Mouse (Mus musculus): ENCODE data around the gene Zfp668. TPM values are rescaled to one million over a fixed set of nuclear protein-coding genes. Genes with fewer than 3 reads are reported as not detected.
"Not testable (repeated sequence)": the region's sequence is repeated elsewhere in the genome, so short reads cannot be mapped to it uniquely, and the experiment has no call there.

The Zfp668 gene
- polyA plus RNA-seq, 1 experiment from 2014 or later, result 39.9 TPM

DNA sequence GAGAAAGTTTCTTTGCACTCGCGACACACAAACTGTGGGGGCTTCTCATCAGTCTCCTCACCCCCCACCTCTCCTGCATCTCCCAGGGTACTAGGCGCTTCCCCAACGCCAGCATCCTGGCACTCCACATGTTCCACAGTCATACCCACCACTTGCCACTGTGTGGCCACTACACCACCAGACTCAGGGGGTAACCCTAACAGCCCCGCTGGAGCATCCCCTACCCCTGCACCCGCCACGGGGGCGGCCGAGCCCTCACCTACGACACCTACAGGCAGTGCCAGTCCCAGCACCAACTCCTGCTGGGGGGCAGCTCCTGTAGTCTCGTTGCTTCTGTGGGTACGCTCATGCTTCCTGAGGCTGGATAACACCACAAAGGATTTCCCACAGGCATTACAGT is 10.2 kb downstream of the Zfp668 start:
- H3K4me1 ChIP-seq, result no peaks in the 10 kb centered on the region
- 95% methylated on average over 12 of the region's 12 CpGs for WGBS
- H3K36me3 ChIP-seq (replicated peaks), result peaks cover 78% of the 10 kb centered on the region
- no peak overlapping the region for H3K27ac ChIP-seq
- no peaks in the 10 kb centered on the region for H3K27me3 ChIP-seq (ENCODE audit: poor library complexity, severe bottlenecking)
- no peak for DNase-seq (ENCODE audit: extremely low spot score, low spot score)
- no peaks in the 10 kb centered on the region for H3K9me3 ChIP-seq
- 0 out of 2 replicates have a peak overlapping the region, but pooled peaks have one; percentile 2 for H3K4me3 ChIP-seq

DNA sequence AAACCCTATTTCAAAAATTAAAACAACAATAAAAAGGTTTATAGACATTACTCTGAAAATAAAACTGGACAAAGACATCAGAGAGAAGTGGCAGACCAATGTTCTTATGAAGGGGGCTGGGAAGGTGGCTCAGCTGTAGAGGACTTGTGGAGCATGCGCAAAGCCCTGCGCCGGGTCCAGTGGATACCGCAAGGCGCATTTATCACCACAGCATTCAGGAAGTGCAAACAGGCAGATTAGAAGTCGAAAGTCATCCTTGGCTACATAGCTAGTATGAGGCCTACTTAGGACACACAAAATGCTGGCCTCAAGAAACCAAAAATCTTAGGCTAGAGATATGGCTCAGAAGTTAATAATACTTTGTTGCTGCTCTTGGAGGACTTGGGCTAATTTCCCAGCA is 18.4 kb downstream of the Zfp668 start:
- Histone ChIP-seq H3K9me3 (no peaks in the 10 kb centered on the region), H3K27me3 (ENCODE audit: poor library complexity, severe bottlenecking) (no peaks in the 10 kb centered on the region), H3K4me3 (no peak overlapping the region), H3K27ac (no peak overlapping the region), H3K4me1 (no peaks in the 10 kb centered on the region), H3K36me3 (replicated peaks) (peaks cover 5% of the 10 kb centered on the region)
- no peak for DNase-seq (ENCODE audit: extremely low spot score, low spot score)
- WGBS, result 90% methylated on average over 6 of the region's 6 CpGs

DNA sequence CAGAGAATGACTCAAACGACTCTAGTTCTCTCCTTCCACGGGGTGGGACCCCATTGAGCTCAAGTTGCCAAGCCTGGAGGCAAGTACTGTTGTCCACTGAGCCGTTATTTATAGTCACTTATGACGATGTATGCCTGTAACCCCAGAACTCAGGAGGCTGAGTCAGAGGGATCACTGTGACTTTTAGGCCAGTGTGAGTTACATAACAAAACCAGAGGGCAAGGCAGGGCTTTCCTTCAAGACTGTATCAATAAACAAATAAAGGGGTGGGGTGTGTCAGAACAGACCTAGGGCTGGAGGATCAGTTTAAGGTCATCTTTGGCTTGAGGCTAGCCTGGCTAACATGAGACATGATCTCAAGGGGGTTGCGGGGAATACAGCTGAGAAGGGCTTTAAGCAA is 25.7 kb downstream of the Zfp668 start:
- Histone ChIP-seq H3K27me3 (ENCODE audit: poor library complexity, severe bottlenecking) (no peaks in the 10 kb centered on the region), H3K36me3 (replicated peaks) (peaks cover 15% of the 10 kb centered on the region), H3K4me1 (no peaks in the 10 kb centered on the region), H3K4me3 (no peak overlapping the region), H3K27ac (no peak overlapping the region), H3K9me3 (no peaks in the 10 kb centered on the region)
- WGBS, result 81% methylated on average over 5 of the region's 5 CpGs
- no peak for DNase-seq (ENCODE audit: extremely low spot score, low spot score)

DNA sequence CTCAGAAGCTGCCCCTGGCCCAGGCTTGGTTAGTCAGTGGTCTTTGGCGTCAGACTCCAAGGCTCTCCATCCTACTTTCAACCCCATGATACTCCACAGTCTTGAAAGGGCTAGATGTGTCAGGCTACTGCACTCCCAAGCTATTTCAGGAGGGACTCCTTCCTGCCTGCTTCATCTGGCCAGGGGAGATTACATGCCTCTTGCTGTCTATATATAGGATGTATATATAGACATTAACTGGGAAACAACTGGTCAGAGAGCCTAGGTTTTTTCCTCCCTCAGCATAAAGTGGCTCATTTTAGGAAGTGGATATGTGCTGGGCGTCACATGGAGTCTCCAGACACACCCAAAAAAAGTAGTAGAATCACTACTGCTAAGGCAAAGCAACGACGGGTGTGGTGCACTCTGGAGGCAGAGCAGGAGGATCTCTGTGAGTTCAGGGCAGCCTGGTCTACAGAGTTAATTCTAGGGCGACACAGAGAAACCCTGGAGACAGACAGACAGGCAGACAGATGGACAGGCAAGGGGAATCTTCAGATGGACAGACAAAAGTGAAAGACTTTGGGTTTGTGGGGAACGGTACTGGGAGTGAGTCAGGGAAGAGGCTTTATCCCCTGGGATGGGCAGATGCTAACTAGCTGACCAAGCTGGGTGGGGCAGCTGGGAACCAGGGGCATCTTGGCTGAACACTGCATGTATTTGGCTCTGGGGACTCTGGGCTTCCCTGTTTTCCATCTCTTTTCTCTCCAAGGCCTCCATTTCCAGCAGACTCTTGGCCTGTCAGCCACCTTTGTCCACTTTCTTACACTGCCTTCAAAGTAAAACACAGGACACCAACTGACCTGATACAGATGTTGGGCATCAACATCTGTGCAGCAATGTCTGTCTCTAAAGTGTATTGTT is 26.4 kb downstream of the Zfp668 start:
- DNase-seq (ENCODE audit: extremely low spot score, low spot score), result no peak
- 83% methylated on average over 6 of the region's 6 CpGs for WGBS
- H3K27me3 ChIP-seq (ENCODE audit: poor library complexity, severe bottlenecking), result no peaks in the 10 kb centered on the region
- H3K9me3 ChIP-seq, result no peaks in the 10 kb centered on the region
- H3K4me1 ChIP-seq, result no peaks in the 10 kb centered on the region
- no peak overlapping the region for H3K27ac ChIP-seq
- no peak overlapping the region for H3K4me3 ChIP-seq
- H3K36me3 ChIP-seq (replicated peaks), result peaks cover 16% of the 10 kb centered on the region

DNA sequence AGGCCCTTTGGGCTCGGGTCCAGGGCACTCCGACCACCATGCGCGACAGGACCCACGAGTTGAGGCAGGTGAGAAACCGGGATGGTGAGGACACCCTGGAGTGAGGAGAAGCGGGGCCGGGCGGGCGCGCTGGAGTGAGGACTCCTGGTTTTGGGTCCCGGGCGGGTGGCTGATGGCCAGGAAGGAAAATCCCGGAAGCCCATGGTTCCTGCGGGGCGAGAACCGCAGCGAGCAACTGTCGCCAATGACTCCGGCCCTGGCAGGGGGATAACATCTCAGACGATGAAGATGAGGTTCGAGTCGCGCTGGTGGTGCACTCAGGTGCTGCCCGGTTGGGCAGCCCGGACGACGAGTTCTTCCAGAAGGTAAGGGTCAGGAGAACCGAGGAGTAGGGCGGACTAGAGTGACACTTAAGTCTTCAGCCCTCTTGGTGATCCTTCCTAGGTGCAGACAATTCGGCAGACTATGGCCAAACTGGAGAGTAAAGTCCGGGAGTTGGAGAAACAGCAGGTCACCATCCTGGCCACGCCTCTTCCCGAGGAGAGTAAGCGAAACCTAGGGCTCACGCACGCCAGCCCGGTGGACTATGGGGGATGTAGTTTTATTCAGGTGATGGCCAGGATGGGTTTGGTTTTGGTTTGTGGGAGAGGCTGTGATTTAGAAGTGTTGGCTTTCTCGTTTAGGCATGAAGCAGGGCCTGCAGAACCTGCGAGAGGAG is 34.5 kb downstream of the Zfp668 start:
- DNase-seq (ENCODE audit: extremely low spot score, low spot score), result peak; percentile 75
- Histone ChIP-seq H3K9me3 (no peaks in the 10 kb centered on the region), H3K27me3 (ENCODE audit: poor library complexity, severe bottlenecking) (0 out of 2 replicates have a peak, but pooled peaks cover 12% of the 10 kb centered on the region), H3K4me1 (peaks cover 19% of the 10 kb centered on the region), H3K36me3 (replicated peaks) (peaks cover 25% of the 10 kb centered on the region), H3K27ac (peak overlapping the region; percentile 87), H3K4me3 (peak overlapping the region; percentile 86)
- under 1% methylated on average over 40 of the region's 40 CpGs for WGBS

DNA sequence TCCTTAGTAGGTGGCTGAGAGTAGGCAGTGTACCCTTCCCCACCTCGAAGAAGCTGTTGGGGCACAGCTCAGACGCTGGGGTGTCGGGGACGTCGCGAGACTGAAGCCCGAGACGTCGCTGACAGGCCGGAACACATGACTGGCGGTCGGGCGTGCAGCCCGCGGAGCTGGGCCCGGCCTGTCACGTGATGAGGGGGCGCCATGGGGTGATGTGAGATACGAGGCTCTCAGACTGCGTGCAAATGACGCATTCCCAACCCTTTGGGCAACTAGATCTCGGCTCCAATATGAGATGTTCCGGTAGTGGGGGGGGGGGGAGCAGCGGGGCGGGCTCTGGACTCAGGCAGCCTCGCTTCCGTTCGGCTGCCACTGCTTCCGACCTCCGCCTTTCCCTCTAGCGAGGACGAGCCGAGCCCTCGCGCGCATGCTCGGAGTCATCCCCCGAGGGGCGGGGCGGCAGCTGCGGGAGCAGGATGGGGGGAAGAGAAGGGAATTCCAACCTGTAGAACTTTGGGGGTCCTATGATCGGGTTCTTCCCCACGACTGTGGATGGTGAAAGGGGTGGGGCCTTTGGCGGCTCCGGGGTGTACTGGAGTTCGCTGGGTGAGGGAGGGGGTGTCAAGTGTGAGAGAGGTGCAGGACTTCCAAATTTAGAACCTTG is 35.2 kb downstream of the Zfp668 start:
- H3K9me3 ChIP-seq, result no peaks in the 10 kb centered on the region
- under 1% methylated on average over 46 of the region's 46 CpGs for WGBS
- H3K27me3 ChIP-seq (ENCODE audit: poor library complexity, severe bottlenecking), result 0 out of 2 replicates have a peak, but pooled peaks cover 12% of the 10 kb centered on the region
- peaks cover 20% of the 10 kb centered on the region for H3K36me3 ChIP-seq (replicated peaks)
- H3K4me1 ChIP-seq, result peaks cover 19% of the 10 kb centered on the region
- H3K4me3 ChIP-seq, result peak overlapping the region; percentile 86
- peak overlapping the region; percentile 87 for H3K27ac ChIP-seq
- peak; percentile 89 for DNase-seq (ENCODE audit: extremely low spot score, low spot score)

DNA sequence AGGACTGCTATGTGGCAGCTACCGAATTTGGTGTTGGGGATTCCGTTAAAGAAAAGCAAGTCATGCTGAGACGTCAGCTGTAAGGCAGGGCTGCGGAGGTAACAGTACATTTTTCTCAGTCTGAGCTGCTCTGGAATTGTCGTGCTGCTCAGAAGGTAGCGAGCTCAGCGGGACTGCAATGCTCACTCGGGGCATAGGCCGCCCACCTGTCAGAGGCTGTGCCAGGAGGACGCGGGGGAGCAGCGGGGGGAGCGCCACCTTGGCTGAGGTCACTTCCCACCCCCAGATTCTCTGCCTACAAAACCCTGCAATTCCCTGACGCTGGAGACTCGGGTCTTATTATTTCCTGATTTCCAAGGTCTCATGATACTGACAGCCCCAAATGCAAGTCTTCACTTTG is 35.7 kb downstream of the Zfp668 start:
- Histone ChIP-seq H3K36me3 (replicated peaks) (peaks cover 14% of the 10 kb centered on the region), H3K4me3 (peak overlapping the region; percentile 86), H3K4me1 (peaks cover 19% of the 10 kb centered on the region), H3K27ac (peak overlapping the region; percentile 87), H3K9me3 (no peaks in the 10 kb centered on the region), H3K27me3 (ENCODE audit: poor library complexity, severe bottlenecking) (0 out of 2 replicates have a peak, but pooled peaks cover 12% of the 10 kb centered on the region)
- 6% methylated on average over 15 of the region's 15 CpGs for WGBS
- DNase-seq (ENCODE audit: extremely low spot score, low spot score), result peak; percentile 19

DNA sequence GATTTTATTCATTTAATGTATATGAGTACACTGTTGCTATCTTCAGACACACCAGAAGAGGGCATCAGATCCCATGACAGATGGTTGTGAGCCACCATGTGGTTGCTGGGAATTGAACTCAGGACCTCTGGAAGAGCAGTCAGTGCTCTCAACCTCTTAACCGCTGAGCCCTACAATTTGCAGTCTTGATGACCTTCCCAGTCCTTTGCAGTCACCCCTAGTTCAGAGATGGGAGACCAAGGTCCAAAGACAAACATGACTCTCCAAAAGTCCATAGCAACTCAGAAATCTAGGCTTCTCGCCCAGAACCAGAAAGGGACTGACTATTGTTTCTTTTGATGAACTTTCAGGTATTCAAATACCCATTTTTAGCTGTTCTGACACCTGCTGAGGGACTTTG is 36.6 kb downstream of the Zfp668 start:
- DNase-seq (ENCODE audit: extremely low spot score, low spot score); H3K4me3 ChIP-seq; H3K9me3 ChIP-seq; H3K27ac ChIP-seq: not testable (repeated sequence)
- H3K36me3 ChIP-seq (replicated peaks), result peaks cover 13% of the 10 kb centered on the region
- 80% methylated on average over 2 of the region's 2 CpGs for WGBS
- H3K4me1 ChIP-seq, result peaks cover 19% of the 10 kb centered on the region
- 0 out of 2 replicates have a peak, but pooled peaks cover 12% of the 10 kb centered on the region for H3K27me3 ChIP-seq (ENCODE audit: poor library complexity, severe bottlenecking)

DNA sequence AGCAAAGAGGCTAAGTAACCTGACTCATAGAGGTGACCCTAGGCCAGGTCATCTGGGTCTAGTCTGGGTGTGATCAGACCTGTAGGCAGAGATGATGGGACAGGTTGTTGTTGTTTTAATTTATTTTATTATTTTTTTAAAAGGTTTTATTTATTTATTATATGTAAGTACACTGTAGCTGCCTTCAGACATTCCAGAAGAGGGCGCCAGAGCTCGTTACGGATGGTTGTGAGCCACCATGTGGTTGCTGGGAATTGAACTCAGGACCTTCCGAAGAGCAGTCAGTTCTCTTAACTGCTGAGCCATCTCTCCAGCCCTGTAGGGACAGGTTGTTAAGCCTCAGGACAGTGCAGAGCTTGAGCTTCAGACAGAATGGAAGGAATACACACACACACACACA is 38.8 kb downstream of the Zfp668 start:
- 86% methylated on average over 4 of the region's 4 CpGs for WGBS
- 0 out of 2 replicates have a peak, but pooled peaks cover 12% of the 10 kb centered on the region for H3K27me3 ChIP-seq (ENCODE audit: poor library complexity, severe bottlenecking)

DNA sequence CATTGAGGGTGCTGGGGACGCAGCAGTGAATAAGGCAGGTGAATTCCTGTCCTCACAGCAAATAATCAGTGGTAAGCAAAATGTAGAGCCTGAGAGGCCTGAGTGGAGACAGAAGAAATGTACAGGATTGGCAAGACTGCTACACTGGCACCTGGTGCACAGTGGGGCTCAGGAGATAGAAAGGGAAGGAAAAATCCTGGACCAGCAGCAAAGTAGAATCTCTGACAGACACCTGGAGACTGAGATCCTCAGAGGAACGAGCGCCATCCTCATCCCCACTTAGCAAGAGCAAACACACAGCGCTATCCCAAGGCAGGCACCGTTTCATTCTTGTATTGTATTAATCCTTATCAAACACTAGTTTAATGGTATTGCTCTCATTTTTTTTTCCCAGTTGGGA is 39.2 kb downstream of the Zfp668 start:
- Histone ChIP-seq H3K36me3 (replicated peaks) (no peaks in the 10 kb centered on the region), H3K9me3 (no peaks in the 10 kb centered on the region), H3K27me3 (ENCODE audit: poor library complexity, severe bottlenecking) (0 out of 2 replicates have a peak, but pooled peaks cover 12% of the 10 kb centered on the region), H3K27ac (no peak overlapping the region), H3K4me1 (peaks cover 15% of the 10 kb centered on the region), H3K4me3 (no peak overlapping the region)
- 96% methylated on average over 5 of the region's 5 CpGs for WGBS
- no peak for DNase-seq (ENCODE audit: extremely low spot score, low spot score)

More for the DNA sequence above, 38.8 kb downstream of the Zfp668 start:
- not testable (repeated sequence) for H3K4me3 ChIP-seq; DNase-seq (ENCODE audit: extremely low spot score, low spot score); H3K36me3 ChIP-seq (replicated peaks); H3K9me3 ChIP-seq; H3K27ac ChIP-seq
- H3K4me1 ChIP-seq, result peaks cover 19% of the 10 kb centered on the region

DNA sequence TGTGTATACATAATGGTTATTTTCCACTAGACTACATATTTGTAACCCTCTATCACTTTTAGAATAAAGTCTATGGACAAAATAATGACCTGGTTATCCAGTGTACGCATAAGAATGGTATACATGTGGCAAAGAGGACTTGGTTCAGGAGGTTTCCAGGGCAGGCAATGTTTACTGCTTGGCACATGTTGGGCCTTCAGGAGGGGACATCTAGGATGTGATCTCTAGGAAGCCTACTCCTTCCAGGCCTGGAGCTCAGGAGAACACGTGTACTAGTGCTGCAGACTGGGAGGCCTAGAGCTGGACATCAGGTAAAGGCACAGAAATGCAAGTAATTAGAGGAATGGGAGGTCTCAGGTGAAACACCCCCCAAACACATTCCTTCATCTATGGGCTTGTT is 41.1 kb downstream of the Zfp668 start:
- Histone ChIP-seq H3K4me3 (no peak overlapping the region), H3K4me1 (no peaks in the 10 kb centered on the region), H3K27me3 (ENCODE audit: poor library complexity, severe bottlenecking) (0 out of 2 replicates have a peak, but pooled peaks cover 11% of the 10 kb centered on the region), H3K36me3 (replicated peaks) (no peaks in the 10 kb centered on the region), H3K9me3 (no peaks in the 10 kb centered on the region), H3K27ac (no peak overlapping the region)
- WGBS, result 83% methylated on average over 2 of the region's 2 CpGs
- DNase-seq (ENCODE audit: extremely low spot score, low spot score), result no peak

DNA sequence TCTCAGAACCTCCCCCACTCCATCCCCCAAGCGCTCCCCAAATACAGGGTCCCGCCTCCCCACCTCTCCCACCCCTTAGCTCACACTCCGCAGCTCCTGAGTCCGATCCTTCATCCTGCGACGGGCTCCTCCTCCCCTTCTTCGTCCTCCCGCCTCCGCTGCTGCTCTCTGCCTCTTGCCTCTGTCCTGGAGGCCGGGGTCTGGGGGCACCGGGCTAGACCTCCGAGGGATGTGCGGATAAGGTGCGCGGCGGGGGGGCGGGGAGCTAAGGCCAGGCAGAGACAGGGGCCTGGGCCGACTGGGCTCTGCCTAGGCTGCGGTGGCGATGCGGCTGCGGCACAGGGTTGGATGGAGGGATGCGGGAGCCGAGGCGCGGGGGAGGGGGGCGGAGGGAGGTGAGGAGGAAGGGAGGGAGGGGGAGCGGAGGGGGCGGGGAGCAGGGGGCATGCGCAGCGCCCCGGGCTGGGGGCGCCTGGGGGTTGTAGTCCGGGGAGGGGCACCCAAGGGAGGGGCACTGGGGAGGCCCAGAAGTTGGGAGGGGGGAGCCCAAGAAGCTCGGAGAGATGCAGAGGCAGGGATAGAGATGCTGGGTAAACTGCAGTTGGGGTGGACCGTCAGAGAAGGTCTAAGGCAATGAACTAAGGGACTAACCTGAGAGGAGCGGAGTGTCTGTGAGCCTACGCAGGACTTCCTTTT is 52.3 kb downstream of the Zfp668 start, which contains the start of the genes Stx4a and Stx1b:
Gene Stx4a, plus strand, starts transcription at position 119 of the 696 bp plus-strand sequence.
Gene Stx1b, minus strand, starts transcription at position 374 of the 696 bp plus-strand sequence.
- DNase-seq (ENCODE audit: extremely low spot score, low spot score), result peak; percentile 66
- no peaks in the 10 kb centered on the region for H3K27me3 ChIP-seq (ENCODE audit: poor library complexity, severe bottlenecking)
- no peaks in the 10 kb centered on the region for H3K36me3 ChIP-seq (replicated peaks)
- H3K27ac ChIP-seq, result peak within 1 kb of the TSS; percentile 93
- no peaks in the 10 kb centered on the region for H3K9me3 ChIP-seq
- peak within 1 kb of the TSS; percentile 87 for H3K4me3 ChIP-seq
- WGBS, result 4% methylated on average over 34 of the region's 38 CpGs
- peaks cover 44% of the 10 kb centered on the region for H3K4me1 ChIP-seq
